Mouse (Mus musculus) heart, postnatal 4 days (tissue): ENCODE data around the gene Tmem110. TPM values are rescaled to one million over a fixed set of nuclear protein-coding genes. Genes with fewer than 3 reads are reported as not detected.

Experiments used
- DNase-seq: peaks from one replicate; pipeline ENCODE4 v3.0.0; 2021
- total RNA-seq, 2 experiments: library from RNA; stranded (reverse); gene quantifications; 2 replicates each; pipeline ENCODE4 v1.2.3; 2021

Tmem110 gene
- total RNA-seq, 2 experiments from 2014 or later: 14.4 to 14.7 TPM

GRCm38 (mm10) chr14:30865311-30865710 is 39.9 kb downstream of the Tmem110 start:
- DNase-seq: no peak

DNA sequence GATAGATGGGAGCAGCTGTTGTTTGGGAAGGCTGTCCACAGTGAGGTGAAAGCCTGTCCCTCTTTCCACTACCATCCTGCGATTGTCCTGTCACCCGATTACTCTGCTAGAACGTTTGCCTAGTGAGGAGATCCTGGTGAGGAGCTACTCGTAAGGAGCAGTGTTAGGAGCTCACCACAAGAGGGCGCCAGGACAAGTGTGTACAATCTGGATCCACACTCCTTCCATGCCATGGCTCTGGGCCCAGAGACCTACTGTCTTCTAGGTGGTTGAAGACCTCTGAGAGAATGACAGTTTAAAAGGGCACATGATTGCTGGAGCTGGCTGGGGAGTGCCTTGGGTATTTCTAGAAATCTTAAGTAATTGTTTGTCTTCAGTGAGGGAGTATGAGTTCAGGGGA is 41.7 kb downstream of the Tmem110 start:
- DNase-seq: peak; percentile 87

- DNase-seq: no peak
Observed at GRCm38 (mm10) chr14:30868826-30869225, 43.4 kb downstream of the Tmem110 start.

GRCm38 (mm10) chr14:30869391-30869801 is 44.0 kb downstream of the Tmem110 start:
- peak; percentile 47 for DNase-seq

DNA sequence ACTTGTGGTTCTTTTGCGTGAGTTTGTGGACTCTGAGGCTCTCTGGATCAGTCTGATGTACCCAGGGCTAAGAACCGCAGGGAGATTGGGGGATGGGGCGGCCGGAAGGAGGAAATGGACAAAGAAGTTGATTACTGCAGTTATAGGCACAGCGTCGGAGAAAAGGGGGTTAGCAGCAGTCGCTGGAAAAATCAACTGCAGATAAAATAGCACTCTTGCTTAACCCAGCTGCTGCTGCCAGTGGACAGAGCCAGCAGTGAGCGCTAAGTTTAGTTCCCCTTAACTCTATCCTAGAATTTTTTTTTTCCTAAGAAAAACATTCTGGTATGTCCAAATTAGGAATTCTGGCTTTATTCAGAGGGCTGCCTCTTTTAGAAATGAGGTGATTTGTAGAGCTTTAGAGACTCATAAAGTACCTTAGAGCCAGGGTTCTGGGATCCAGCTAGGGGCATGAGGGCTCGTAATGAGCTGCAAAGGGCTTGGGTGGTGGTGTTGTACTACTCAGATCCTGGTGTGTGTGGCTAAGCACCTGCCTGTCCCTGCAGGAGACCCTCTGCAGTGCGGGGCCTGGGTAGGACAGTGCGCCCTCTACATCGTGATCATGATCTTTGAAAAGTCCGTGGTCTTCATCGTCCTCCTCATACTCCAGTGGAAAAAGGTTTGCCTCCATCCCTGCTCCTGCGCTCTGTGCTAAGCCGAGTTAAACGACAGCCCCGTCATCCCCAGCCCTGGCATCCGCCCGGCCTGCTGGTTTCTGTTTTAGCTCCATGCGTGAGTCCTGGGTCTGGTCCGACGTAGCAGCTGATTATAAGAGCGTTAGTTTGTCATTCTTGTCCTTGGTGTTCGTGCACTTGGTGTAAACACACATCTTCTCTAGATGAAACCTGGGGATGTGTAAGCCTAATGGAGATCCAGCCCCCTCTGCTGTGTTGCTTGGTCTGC is 45.1 kb downstream of the Tmem110 start:
- DNase-seq: peak; percentile 56

GRCm38 (mm10) chr14:30874095-30874700 is 48.8 kb downstream of the Tmem110 start:
- DNase-seq: no peak

DNA sequence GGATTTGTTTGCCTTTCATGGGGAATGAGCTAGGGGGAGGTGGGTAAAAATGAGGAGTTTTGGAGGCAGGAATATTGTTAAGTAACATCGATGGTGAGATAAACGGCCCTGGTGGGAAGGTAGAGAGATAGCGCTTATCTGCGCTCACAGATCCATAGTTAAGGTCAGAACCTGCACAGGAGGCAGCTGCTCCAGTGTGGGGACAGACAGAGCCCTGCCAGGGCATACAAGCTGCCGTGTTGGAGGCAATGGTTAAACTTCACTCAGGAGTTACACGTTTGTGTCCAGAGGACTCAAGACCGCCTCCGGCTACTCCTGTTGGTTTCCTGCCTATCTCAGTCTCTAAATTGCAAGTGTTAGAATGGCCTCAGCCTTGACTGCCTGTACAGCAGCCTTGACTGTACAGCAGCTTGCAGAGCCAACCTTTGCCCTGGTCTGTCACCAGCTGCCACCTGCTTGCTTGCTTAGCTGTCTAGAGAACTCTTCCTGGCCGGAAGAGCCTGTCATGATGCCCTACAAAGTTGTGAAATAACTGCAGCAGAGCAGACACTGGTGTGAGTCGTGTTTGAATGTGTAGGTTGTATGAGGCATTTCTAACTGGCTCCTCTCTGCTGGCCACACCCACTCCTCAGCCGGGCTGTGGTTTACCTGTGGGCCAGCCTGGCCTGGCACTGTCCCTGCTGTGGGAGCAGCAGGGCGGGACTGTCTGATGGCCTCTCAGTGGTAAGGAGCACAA is 49.9 kb downstream of the Tmem110 start:
- DNase-seq: no peak

DNA sequence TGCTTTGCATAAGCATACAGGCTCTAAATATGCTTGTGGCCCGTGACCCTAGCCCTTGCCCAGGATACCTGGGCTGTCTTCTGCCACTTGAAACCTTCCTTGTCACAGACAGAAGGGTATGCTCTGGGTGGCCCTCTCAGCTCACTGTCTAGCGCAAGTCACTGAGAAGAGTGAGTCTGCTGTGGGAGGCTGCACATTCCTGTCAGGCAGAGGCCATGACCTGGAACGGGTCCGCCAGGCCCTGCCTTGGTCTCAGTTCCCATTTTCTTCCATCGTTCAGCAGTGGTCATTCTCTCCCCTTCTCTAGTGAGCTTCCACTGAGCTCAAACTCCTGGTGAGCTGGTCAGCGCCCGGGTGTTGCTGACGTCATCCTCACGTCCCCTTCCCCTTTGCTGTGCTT is 50.6 kb downstream of the Tmem110 start:
- no peak for DNase-seq

GRCm38 (mm10) chr14:30876451-30876850 is 51.1 kb downstream of the Tmem110 start:
- DNase-seq: no peak

- DNase-seq: no peak
Observed at GRCm38 (mm10) chr14:30877827-30878226, 52.4 kb downstream of the Tmem110 start.

DNA sequence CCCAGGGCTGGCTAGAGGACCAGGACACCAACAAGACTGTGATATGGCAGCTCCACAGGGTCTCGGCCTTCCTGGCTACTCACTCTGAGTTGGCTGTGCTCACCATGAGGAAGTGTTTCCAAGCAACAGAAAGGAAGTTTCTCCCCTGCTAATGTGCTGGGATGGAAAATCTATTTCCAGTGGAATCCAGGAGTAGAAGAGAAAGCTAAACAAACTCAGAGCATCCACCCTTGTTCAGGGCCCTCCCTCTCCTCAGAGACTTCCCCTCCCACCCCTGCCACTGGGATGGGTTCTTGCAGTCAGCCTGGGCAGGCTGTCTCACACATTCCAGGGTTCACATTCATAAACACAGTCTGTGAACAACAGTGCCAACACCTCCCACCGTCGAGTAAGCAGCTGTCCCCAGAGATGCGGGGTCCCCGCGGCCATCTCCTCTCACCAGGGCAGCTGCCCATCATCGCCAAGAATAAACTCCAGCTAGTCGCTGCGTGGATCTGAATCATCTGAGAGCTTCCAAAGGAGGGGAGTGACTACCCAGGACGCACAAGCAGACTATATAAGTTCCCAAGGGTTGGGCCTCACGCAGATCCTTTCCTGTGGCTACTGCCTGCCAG is 53.7 kb downstream of the Tmem110 start, which contains the start of gene Mustn1:
Gene Mustn1, plus strand, starts transcription at position 243 of the 614 bp plus-strand sequence.
- DNase-seq: peak; percentile 61

GRCm38 (mm10) chr14:30879794-30880193 is 54.4 kb downstream of the Tmem110 start:
- no peak for DNase-seq

DNA sequence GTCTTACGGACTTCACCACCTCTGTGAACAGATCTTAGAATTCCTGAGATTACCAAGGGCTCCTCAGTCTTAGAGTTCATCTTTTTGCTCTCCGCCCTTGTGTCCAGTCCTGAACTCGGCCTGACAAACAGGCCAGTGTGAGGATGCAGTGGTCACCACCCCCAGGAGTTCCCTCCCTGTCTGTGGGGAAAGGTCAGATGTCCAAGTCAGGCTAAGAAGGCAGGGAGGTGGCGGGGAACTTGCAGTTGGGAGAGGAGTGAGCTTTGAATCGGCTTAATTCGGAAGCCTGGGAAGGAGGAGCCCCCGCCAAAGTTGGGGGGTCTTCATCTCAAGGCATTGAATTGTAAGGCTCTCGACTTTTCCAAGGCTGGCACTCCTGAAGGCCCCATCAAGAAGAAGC is 54.9 kb downstream of the Tmem110 start:
- no peak for DNase-seq

- DNase-seq: peak; percentile 82
Observed at GRCm38 (mm10) chr14:30880811-30881717, 55.7 kb downstream of the Tmem110 start.

GRCm38 (mm10) chr14:30881718-30882108 is 56.3 kb downstream of the Tmem110 start:
- DNase-seq: no peak

- no peak for DNase-seq
Observed at GRCm38 (mm10) chr14:30885298-30885697, 59.9 kb downstream of the Tmem110 start.

GRCm38 (mm10) chr14:30886204-30886603 is 60.8 kb downstream of the Tmem110 start, which contains the start of gene Itih4:
Gene Itih4 (plus strand): TSS chr14:30886476.
- no peak for DNase-seq

GRCm38 (mm10) chr14:30888271-30888732 is 62.9 kb downstream of the Tmem110 start:
- DNase-seq: peak; percentile 68

- no peak for DNase-seq
Observed at GRCm38 (mm10) chr14:30899972-30900371, 74.6 kb downstream of the Tmem110 start.

DNA sequence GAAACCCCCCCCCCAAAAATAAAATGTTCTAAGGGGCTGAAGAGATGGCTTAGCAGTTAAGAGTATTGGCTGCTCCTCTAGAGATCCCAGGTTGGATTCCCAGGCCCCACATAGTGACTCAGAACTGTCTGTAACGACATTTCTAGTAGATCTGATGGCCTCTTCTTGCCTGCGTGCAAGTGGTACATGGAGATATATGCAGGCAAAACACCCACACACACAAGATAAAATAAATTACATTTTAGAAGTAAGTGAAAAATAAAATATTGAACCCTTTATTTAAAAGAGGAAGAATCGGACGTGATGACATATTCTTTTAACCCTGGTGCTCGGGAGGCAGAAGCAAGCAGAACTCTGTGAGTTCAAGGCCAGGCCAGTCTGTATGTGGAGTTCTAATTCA is 77.2 kb downstream of the Tmem110 start:
- DNase-seq: no peak

GRCm38 (mm10) chr14:30903036-30903435 is 77.6 kb downstream of the Tmem110 start:
- no peak for DNase-seq
